Mouse (Mus musculus): ENCODE measurements around the gene Reg3b. TPM values are rescaled to one million over a fixed set of nuclear protein-coding genes. Genes with fewer than 3 reads are reported as not detected.
"Not testable (repeated sequence)": the region's sequence is repeated elsewhere in the genome, so short reads cannot be mapped to it uniquely, and the experiment has no call there.

Gene Reg3b
- polyA plus RNA-seq (2016; fragmentation: Nextera tagmentation; extraction: Ambion mirVana), result not detected in 2 replicates

DNA sequence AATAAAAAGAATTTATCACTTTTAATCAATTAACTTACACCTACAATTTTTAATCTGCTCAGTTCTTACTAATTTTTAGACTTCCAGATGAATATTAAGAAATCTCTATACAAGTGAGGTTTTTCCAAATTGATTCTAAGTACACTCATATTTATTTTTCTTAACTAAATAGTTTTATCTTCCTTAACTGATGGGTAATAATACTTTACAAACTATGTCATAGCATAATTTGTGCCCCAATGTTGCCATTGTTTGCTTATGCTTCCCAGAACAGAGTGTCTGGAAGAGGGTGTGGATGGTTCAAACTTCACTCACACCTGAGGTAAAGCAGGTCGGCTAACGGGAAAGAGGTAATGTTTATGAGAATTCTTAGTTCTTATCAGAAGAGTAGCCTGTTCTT lies at the start of gene Reg3b:
Reg3b (plus strand) TSS at position 301 of the 400 bp plus-strand sequence.
- no peak for DNase-seq (ENCODE audit: low spot score)
- H3K36me3 ChIP-seq, result no peaks in the 10 kb centered on the region
- WGBS, result 93% methylated on average over 2 of the region's 2 CpGs
- H3K27ac ChIP-seq, result no peak within 1 kb of the TSS
- H3K27me3 ChIP-seq (ENCODE audit: low read depth, poor library complexity, severe bottlenecking), result no peaks in the 10 kb centered on the region
- no peak within 1 kb of the TSS for H3K4me3 ChIP-seq
- no peaks in the 10 kb centered on the region for H3K9me3 ChIP-seq (replicated peaks)
- no peaks in the 10 kb centered on the region for H3K4me1 ChIP-seq

- Histone ChIP-seq H3K4me3 (no peak overlapping the region), H3K36me3 (no peaks in the 10 kb centered on the region), H3K9me3 (replicated peaks) (no peaks in the 10 kb centered on the region), H3K27ac (no peak overlapping the region), H3K4me1 (no peaks in the 10 kb centered on the region), H3K27me3 (ENCODE audit: low read depth, poor library complexity, severe bottlenecking) (no peaks in the 10 kb centered on the region)
- DNase-seq (ENCODE audit: low spot score), result no peak
Measured at GRCm38 (mm10) chr6:78327798-78328197, 42.7 kb upstream of the Reg3b start.

GRCm38 (mm10) chr6:78329166-78329565 lies 41.3 kb upstream of the Reg3b start:
- Histone ChIP-seq H3K27ac (no peak overlapping the region), H3K4me3 (no peak overlapping the region), H3K4me1 (no peaks in the 10 kb centered on the region), H3K9me3 (replicated peaks) (no peaks in the 10 kb centered on the region), H3K27me3 (ENCODE audit: low read depth, poor library complexity, severe bottlenecking) (no peaks in the 10 kb centered on the region), H3K36me3 (no peaks in the 10 kb centered on the region)
- no peak for DNase-seq (ENCODE audit: low spot score)
- 42% methylated on average over 2 of the region's 2 CpGs for WGBS

- no peak overlapping the region for H3K4me3 ChIP-seq
- H3K27me3 ChIP-seq (ENCODE audit: low read depth, poor library complexity, severe bottlenecking), result no peaks in the 10 kb centered on the region
- H3K9me3 ChIP-seq (replicated peaks), result no peaks in the 10 kb centered on the region
- no peaks in the 10 kb centered on the region for H3K36me3 ChIP-seq
- no peak overlapping the region for H3K27ac ChIP-seq
- WGBS, result 48% methylated on average over 7 of the region's 7 CpGs
- H3K4me1 ChIP-seq, result no peaks in the 10 kb centered on the region
- no peak for DNase-seq (ENCODE audit: low spot score)
Measured at GRCm38 (mm10) chr6:78331919-78332569, 38.4 kb upstream of the Reg3b start.

- Histone ChIP-seq H3K27ac (no peak overlapping the region), H3K27me3 (ENCODE audit: low read depth, poor library complexity, severe bottlenecking) (no peaks in the 10 kb centered on the region), H3K36me3 (no peaks in the 10 kb centered on the region), H3K9me3 (replicated peaks) (no peaks in the 10 kb centered on the region), H3K4me3 (no peak overlapping the region), H3K4me1 (no peaks in the 10 kb centered on the region)
- DNase-seq (ENCODE audit: low spot score), result no peak
Measured at GRCm38 (mm10) chr6:78340296-78340695, 30.2 kb upstream of the Reg3b start.

DNA sequence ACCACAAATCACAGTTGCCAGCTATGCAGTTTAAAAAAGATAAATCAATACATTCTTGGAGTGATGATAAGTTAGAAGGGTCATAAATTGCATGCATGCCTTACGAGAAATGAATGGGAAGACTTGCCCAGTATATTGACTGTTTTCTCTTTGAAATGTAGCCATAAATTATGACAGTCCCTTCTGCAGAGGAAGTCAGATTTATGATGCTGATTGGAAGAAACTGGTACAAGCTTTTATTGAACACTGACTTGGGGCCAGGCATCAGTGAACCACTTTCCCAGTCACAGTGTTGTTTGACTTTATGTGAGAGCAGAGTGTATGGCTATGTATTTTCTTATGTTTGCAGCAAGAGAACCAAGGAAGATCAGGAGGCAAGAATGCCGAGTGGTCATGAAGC lies 28.8 kb upstream of the Reg3b start:
- 69% methylated on average over 2 of the region's 2 CpGs for WGBS
- no peaks in the 10 kb centered on the region for H3K4me1 ChIP-seq
- no peaks in the 10 kb centered on the region for H3K27me3 ChIP-seq (ENCODE audit: low read depth, poor library complexity, severe bottlenecking)
- H3K27ac ChIP-seq, result no peak overlapping the region
- no peak overlapping the region for H3K4me3 ChIP-seq
- no peaks in the 10 kb centered on the region for H3K36me3 ChIP-seq
- no peak for DNase-seq (ENCODE audit: low spot score)
- H3K9me3 ChIP-seq (replicated peaks), result no peaks in the 10 kb centered on the region

- 75% methylated on average over 2 of the region's 2 CpGs for WGBS
- no peak for DNase-seq (ENCODE audit: low spot score)
- Histone ChIP-seq H3K4me1 (no peaks in the 10 kb centered on the region), H3K27me3 (ENCODE audit: low read depth, poor library complexity, severe bottlenecking) (no peaks in the 10 kb centered on the region), H3K9me3 (replicated peaks) (no peaks in the 10 kb centered on the region), H3K4me3 (no peak overlapping the region), H3K27ac (no peak overlapping the region), H3K36me3 (no peaks in the 10 kb centered on the region)
Measured at GRCm38 (mm10) chr6:78361971-78362563, 8.4 kb upstream of the Reg3b start.

GRCm38 (mm10) chr6:78378765-78379164 lies 8.3 kb downstream of the Reg3b start, which contains the start of gene Reg3d:
Gene Reg3d (minus strand): TSS chr6:78378865.
- Histone ChIP-seq H3K4me1 (no peaks in the 10 kb centered on the region), H3K9me3 (replicated peaks) (no peaks in the 10 kb centered on the region), H3K27me3 (ENCODE audit: low read depth, poor library complexity, severe bottlenecking) (no peaks in the 10 kb centered on the region), H3K36me3 (no peaks in the 10 kb centered on the region), H3K4me3 (no peak within 1 kb of the TSS), H3K27ac (no peak within 1 kb of the TSS)
- 87% methylated on average over 2 of the region's 2 CpGs for WGBS
- no peak for DNase-seq (ENCODE audit: low spot score)

- H3K9me3 ChIP-seq (replicated peaks), result no peaks in the 10 kb centered on the region
- no peaks in the 10 kb centered on the region for H3K27me3 ChIP-seq (ENCODE audit: low read depth, poor library complexity, severe bottlenecking)
- no peaks in the 10 kb centered on the region for H3K36me3 ChIP-seq
- no peaks in the 10 kb centered on the region for H3K4me1 ChIP-seq
- no peak for DNase-seq (ENCODE audit: low spot score)
- H3K27ac ChIP-seq, result no peak within 1 kb of the TSS
- no peak within 1 kb of the TSS for H3K4me3 ChIP-seq
Measured at GRCm38 (mm10) chr6:78380409-78380808, 10.0 kb downstream of the Reg3b start, which contains the start of gene Reg3a. Gene Reg3a (plus strand): TSS chr6:78380709.

GRCm38 (mm10) chr6:78385609-78386008 lies 15.2 kb downstream of the Reg3b start:
- H3K9me3 ChIP-seq (replicated peaks), result no peaks in the 10 kb centered on the region
- WGBS, result 90% methylated on average over 3 of the region's 3 CpGs
- no peak overlapping the region for H3K4me3 ChIP-seq
- no peak overlapping the region for H3K27ac ChIP-seq
- H3K36me3 ChIP-seq, result no peaks in the 10 kb centered on the region
- no peak for DNase-seq (ENCODE audit: low spot score)
- H3K4me1 ChIP-seq, result no peaks in the 10 kb centered on the region
- H3K27me3 ChIP-seq (ENCODE audit: low read depth, poor library complexity, severe bottlenecking), result no peaks in the 10 kb centered on the region

DNA sequence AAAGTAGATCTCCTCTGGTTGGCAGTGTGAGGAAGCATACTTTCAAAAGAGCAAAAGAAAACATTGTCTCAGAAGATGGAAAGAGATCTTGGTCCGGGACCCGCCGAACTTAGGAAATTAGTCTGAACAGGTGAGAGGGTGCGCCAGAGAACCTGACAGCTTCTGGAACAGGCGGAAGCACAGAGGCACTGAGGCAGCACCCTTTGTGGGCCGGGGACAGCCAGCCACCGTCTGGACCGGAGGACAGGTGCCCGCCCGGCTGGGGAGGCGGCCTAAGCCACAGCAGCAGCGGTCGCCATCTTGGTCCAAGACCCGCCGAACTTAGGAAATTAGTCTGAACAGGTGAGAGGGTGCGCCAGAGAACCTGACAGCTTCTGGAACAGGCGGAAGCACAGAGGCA lies 24.9 kb downstream of the Reg3b start, which contains the start of gene Reg2:
Reg2 (plus strand) TSS at position 301 of the 400 bp plus-strand sequence.
- H3K9me3 ChIP-seq (replicated peaks); H3K27ac ChIP-seq; H3K4me3 ChIP-seq; DNase-seq (ENCODE audit: low spot score); H3K4me1 ChIP-seq; H3K27me3 ChIP-seq (ENCODE audit: low read depth, poor library complexity, severe bottlenecking); H3K36me3 ChIP-seq: not testable (repeated sequence)
- 100% methylated on average over 4 of the region's 17 CpGs for WGBS

GRCm38 (mm10) chr6:78422411-78422810 lies 52.0 kb downstream of the Reg3b start, which contains the start of gene Reg1:
Gene Reg1 (plus strand): TSS chr6:78422711.
- not testable (repeated sequence) for H3K36me3 ChIP-seq; DNase-seq (ENCODE audit: low spot score); H3K27ac ChIP-seq; H3K4me3 ChIP-seq; H3K4me1 ChIP-seq; H3K27me3 ChIP-seq (ENCODE audit: low read depth, poor library complexity, severe bottlenecking); H3K9me3 ChIP-seq (replicated peaks)

Data from limb, embryonic 10.5 days (tissue).